Mouse (Mus musculus) intestine, embryonic 14.5 days (tissue): Measurements from ENCODE around the gene Tcf25. TPM values are rescaled to one million over a fixed set of nuclear protein-coding genes. Genes with fewer than 3 reads are reported as not detected.

ENCODE experiments used
- ATAC-seq: fragments of 200-750 bp; cut with Nextera tagmentation; replicated peaks from 2 replicates; pipeline ENCODE4 v1.8.0; 2017; ENCODE audit warnings: low read depth, moderate number of reproducible peaks, moderate TSS enrichment, moderate library complexity; ENCODE audit not compliant: low FRiP score, low TSS enrichment
- DNase-seq: peaks from one replicate; pipeline ENCODE4 v3.0.0-alpha.2; 2018; ENCODE audit warnings: low spot score
- H3K27ac ChIP-seq: fragments of 300-500 bp; sonication (generic); 2 replicates; pipeline ENCODE4 v1.5.1; 2014; ENCODE audit warnings: low read depth, mild to moderate bottlenecking, control low read depth
- H3K27me3 ChIP-seq: fragments of 300-500 bp; sonication (generic); replicated peaks from 2 replicates; pipeline ENCODE4 v1.6.1; 2014; ENCODE audit warnings: low read length, control low read depth; ENCODE audit not compliant: control insufficient read depth, insufficient read depth
- H3K36me3 ChIP-seq: fragments of 300-500 bp; sonication (generic); 2 replicates; pipeline ENCODE4 v1.6.1; 2014; ENCODE audit warnings: low read length, control low read depth; ENCODE audit not compliant: control insufficient read depth, insufficient read depth
- H3K4me1 ChIP-seq: fragments of 300-500 bp; sonication (generic); replicated peaks from 2 replicates; pipeline ENCODE4 v1.6.1; 2014; ENCODE audit warnings: low read length, control low read depth, mixed read lengths; ENCODE audit not compliant: control insufficient read depth, insufficient read depth
- H3K4me2 ChIP-seq: fragments of 300-500 bp; sonication (generic); 2 replicates; pipeline ENCODE4 v1.6.1; 2014; ENCODE audit warnings: low read length
- H3K4me3 ChIP-seq: fragments of 300-500 bp; sonication (generic); 2 replicates; pipeline ENCODE4 v1.5.1; 2014; ENCODE audit warnings: low read depth, low read length, control low read depth, mixed read lengths
- H3K9ac ChIP-seq: fragments of 300-500 bp; sonication (generic); 2 replicates; pipeline ENCODE4 v1.6.1; 2014; ENCODE audit warnings: mild to moderate bottlenecking, low read length
- H3K9me3 ChIP-seq: fragments of 300-500 bp; sonication (generic); 2 replicates; pipeline ENCODE4 v1.6.1; 2016; ENCODE audit warnings: low read length, control low read depth; ENCODE audit not compliant: control insufficient read depth
- WGBS: fragments of 180-500 bp; shearing (Covaris S2); extraction: QIAGEN DNeasy Blood & Tissue Kit; methylation state at CpG from one replicate; pipeline ENCODE4 v1.1.7; 2014; 5-methylcytosine and 5-hydroxymethylcytosine counted together
- polyA plus RNA-seq: library from polyadenylated mRNA; unstranded; fragments of >200 nt; fragmentation: Nextera tagmentation; extraction: Ambion mirVana; gene quantifications from 2 replicates; pipeline ENCODE4 v1.2.1, GENCODE M21; 2014

Gene Tcf25
- polyA plus RNA-seq, 1 experiment from 2014 or later, result 170 TPM

DNA sequence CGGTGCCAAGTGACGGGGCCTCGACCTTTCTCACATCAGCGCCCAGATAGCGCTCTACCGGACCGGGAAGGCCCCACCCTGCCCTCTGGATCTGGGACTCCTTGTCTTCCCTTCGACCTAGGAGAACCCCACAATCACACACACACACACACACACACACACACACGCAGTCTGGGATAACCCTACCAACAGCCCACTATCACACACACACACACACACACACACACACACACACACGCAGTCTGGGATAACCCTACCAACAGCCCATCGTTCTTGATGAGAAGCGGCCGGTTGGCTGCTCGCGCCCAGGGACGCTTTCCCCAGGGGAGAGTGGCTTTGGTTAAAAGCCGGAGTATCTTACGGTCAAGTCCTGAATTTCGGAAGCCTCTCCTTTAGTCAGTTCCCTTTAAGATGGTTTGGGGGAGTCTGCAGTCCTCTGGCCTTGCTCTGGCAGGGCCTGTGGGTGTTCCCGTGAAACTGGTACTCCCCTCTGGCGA lies 40.4 kb upstream of the Tcf25 start:
- Histone ChIP-seq H3K9ac (peak overlapping the region; percentile 35), H3K9me3 (no peaks in the 10 kb centered on the region), H3K4me2 (peak overlapping the region; percentile 81), H3K4me3 (peak overlapping the region; percentile 59), H3K4me1 (peaks cover 10% of the 10 kb centered on the region; the same call in 1 of the 2 replicates), H3K36me3 (no peaks in the 10 kb centered on the region), H3K27ac (no peak overlapping the region), H3K27me3 (peaks cover 16% of the 10 kb centered on the region; the same call in 1 of the 2 replicates)
- 5% methylated on average over 21 of the region's 21 CpGs for WGBS
- ATAC-seq (0 out of 2 replicates have a peak, but pooled peaks have one; percentile 7), DNase-seq (no peak)

DNA sequence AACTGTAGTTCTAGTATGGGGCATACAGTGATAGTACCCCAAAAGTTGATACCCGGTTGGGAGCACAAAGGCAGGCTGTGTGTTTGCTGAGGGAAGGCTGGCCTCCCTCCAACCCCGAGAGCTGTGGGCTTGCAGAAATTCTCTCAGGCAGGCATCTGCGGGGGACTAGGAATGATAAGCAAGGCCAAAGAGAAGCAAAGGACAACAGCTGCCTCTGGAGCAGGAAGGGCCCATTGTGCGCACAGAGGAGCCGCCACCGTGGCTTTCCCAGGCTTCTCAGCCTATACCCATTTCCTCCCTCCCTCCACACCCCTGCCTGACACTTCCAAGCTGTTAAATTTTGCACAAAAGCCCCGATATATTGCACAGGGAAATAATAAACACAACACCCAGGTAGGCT lies 39.7 kb upstream of the Tcf25 start:
- peak overlapping the region; percentile 59; the same call in 1 of the 2 replicates for H3K4me3 ChIP-seq
- peaks cover 16% of the 10 kb centered on the region; the same call in 1 of the 2 replicates for H3K27me3 ChIP-seq
- no peaks in the 10 kb centered on the region for H3K9me3 ChIP-seq
- H3K36me3 ChIP-seq, result no peaks in the 10 kb centered on the region
- WGBS, result 10% methylated on average over 7 of the region's 7 CpGs
- peaks cover 10% of the 10 kb centered on the region; the same call in 1 of the 2 replicates for H3K4me1 ChIP-seq
- no peak overlapping the region for H3K4me2 ChIP-seq
- no peak overlapping the region for H3K9ac ChIP-seq
- no peak overlapping the region for H3K27ac ChIP-seq
- ATAC-seq, result no peak
- DNase-seq, result no peak

DNA sequence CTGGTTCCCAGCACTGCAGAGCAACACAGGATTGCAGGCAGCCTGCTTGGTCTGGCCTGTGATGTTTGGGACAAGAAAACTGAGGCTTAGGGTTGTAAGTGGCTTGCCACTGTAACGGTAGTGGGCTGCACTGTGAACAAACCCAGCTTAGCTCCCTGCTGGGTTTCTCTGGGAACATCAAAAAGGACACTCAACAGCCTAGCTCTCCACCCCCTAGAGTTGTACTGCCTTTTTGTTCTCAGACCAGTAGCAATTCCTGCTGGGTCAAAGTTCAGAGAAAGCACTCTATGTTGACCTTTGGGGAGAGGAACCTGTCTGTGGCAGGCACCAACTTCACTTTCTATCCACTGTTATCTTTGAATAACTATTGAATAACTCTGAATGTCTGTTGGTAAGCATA lies 39.1 kb upstream of the Tcf25 start:
- H3K4me2 ChIP-seq, result no peak overlapping the region
- H3K27me3 ChIP-seq, result peaks cover 16% of the 10 kb centered on the region; the same call in 1 of the 2 replicates
- H3K4me1 ChIP-seq, result peaks cover 10% of the 10 kb centered on the region; the same call in 1 of the 2 replicates
- no peak overlapping the region for H3K27ac ChIP-seq
- H3K9ac ChIP-seq, result no peak overlapping the region
- no peak for ATAC-seq
- no peak overlapping the region for H3K4me3 ChIP-seq
- WGBS, result 9% methylated on average over 1 of the region's 1 CpGs
- DNase-seq, result no peak
- H3K36me3 ChIP-seq, result no peaks in the 10 kb centered on the region
- H3K9me3 ChIP-seq, result no peaks in the 10 kb centered on the region

DNA sequence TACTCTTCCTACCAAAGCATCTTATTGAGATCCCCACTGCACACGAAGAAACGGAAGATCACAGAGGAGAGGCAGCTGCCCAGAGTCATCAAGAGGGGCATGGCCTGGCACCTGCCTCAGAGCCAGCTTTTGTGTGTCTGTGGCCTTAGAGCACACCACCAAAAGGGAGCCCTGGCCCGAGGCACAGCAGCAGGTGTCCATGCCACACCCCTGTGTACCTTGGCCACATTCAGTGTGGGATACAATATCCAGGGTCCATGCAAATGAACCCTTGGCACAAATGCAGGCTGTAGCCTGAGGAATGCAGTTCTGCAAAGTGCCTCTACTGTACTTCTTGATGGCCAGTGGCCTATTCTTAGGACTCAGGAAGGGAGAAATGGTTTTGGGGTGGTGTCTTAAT lies 36.1 kb upstream of the Tcf25 start:
- Histone ChIP-seq H3K27ac (no peak overlapping the region), H3K4me1 (0 out of 2 replicates have a peak, but pooled peaks cover 3% of the 10 kb centered on the region), H3K27me3 (peaks cover 16% of the 10 kb centered on the region; the same call in 1 of the 2 replicates), H3K4me3 (no peak overlapping the region), H3K36me3 (no peaks in the 10 kb centered on the region), H3K4me2 (no peak overlapping the region), H3K9ac (no peak overlapping the region), H3K9me3 (no peaks in the 10 kb centered on the region)
- ATAC-seq (no peak), DNase-seq (no peak)
- 85% methylated on average over 3 of the region's 3 CpGs for WGBS

DNA sequence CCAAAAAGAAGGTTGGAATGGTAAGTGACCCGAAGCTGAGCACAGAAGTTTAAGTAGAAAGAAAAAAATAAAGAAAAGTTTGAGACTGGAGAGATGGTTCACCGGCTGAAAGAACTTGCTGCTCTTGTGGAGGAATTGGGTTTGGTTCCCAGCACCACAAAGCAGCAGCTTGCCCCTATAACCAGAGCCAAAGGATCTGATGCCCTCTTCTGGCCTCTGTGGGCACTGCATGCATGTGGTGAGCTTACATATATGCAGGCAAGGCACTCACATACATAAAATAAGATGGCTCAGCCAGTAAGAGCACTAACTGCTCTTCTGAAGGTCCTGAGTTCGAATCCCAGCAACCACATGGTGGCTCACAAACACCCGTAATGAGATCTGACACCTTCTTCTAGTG lies 33.5 kb upstream of the Tcf25 start:
- H3K9me3 ChIP-seq, result no peaks in the 10 kb centered on the region
- H3K27me3 ChIP-seq, result no peaks in the 10 kb centered on the region
- H3K9ac ChIP-seq, result no peak overlapping the region
- ATAC-seq (no peak), DNase-seq (no peak)
- no peak overlapping the region for H3K27ac ChIP-seq
- no peaks in the 10 kb centered on the region for H3K36me3 ChIP-seq
- H3K4me2 ChIP-seq, result no peak overlapping the region
- H3K4me3 ChIP-seq, result no peak overlapping the region
- no peaks in the 10 kb centered on the region for H3K4me1 ChIP-seq
- WGBS, result 91% methylated on average over 4 of the region's 4 CpGs

DNA sequence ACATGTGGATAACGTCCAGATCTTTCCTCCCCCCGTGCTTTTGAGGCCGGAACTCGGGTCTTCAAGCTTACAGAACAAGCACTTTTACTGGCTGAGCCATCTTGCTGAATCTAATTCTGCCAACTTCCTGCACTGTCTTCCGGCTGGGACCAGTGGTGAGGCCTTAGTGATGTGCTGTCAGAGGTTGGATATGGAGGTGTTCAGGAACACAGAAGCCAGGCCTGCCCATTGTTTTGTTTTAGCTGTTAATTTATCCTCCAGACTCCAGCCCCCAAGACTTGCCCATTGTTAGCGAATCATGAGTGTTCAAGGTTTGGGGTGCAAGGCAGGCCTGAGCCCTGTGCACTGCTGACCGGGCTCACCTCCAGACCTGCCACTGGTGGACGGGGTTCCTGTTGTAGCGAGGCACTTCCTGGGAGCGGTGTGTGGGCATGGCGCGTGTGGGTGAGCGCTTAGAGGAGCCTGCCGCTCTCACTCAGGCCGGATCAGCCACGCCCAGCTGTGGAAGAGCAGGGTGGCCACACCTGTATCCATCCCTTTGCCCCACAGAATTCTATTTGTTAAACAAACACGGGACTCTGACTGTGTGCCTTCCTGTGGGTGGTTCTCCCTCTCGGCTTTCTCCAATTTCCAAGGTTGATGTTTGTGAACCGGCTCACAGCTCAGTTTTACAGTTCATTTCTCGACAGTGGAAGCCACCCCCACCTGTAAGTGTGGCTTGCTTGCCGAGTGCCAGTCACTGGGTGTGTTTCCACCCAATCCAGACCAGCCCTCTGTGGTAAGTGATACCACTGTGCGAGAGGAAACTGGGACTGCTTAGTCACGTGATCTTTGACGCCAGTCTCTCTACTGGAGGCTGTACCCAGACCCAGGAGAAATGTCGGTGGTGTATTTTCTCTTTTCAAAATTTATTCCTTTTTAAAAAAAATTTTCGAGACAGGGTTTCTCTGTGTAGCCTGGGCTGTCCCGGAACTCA lies 32.2 kb upstream of the Tcf25 start:
- Histone ChIP-seq H3K27ac (no peak overlapping the region), H3K9ac (no peak overlapping the region), H3K4me1 (no peaks in the 10 kb centered on the region), H3K4me2 (no peak overlapping the region), H3K4me3 (no peak overlapping the region), H3K27me3 (no peaks in the 10 kb centered on the region), H3K36me3 (no peaks in the 10 kb centered on the region), H3K9me3 (no peaks in the 10 kb centered on the region)
- ATAC-seq, result no peak
- 76% methylated on average over 27 of the region's 27 CpGs for WGBS
- no peak for DNase-seq

DNA sequence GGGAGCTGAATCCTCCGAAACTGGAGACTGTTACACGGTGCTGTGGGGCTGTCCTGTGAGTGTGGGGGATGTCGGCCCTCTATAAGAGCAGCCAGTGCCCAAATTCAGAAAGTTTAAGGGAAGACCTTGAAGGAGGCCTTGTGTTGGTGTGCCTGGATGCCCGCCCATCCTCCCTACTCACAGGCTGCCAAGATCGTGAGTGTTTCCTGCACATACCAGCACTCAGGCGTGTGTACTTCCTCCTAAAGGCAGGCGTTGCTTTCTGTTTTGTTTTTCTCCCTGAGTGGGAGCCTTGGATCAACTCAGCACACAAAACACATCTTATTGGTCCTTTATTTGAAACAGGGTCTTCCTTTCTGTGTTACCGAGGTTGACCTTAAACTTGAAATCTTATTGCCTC lies 31.3 kb upstream of the Tcf25 start:
- Histone ChIP-seq H3K9ac (no peak overlapping the region), H3K4me1 (no peaks in the 10 kb centered on the region), H3K4me2 (no peak overlapping the region), H3K4me3 (no peak overlapping the region), H3K27me3 (no peaks in the 10 kb centered on the region), H3K36me3 (no peaks in the 10 kb centered on the region), H3K27ac (no peak overlapping the region), H3K9me3 (no peaks in the 10 kb centered on the region)
- ATAC-seq (no peak), DNase-seq (no peak)
- WGBS, result 80% methylated on average over 8 of the region's 8 CpGs

DNA sequence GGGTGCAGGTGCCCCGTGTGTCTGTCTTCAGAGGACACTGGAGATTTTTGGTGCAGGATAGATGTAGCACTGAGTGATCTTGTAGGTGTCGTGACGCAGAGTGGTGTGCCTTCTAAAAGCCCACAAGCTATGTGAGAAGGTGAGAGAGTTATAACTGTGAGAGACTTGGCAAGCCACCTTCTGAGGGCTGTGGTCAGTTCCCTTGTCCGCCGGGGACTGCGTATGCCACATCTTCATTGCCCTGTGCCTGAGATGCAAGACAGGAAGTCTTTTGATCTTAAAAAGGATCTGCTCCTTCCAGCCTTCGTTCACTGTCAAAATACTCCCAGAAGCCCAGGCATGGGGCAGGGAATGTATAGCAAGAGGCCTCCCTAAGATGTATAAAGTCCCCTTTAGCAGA lies 30.6 kb upstream of the Tcf25 start:
- 76% methylated on average over 7 of the region's 7 CpGs for WGBS
- DNase-seq (no peak), ATAC-seq (no peak)
- no peak overlapping the region for H3K27ac ChIP-seq
- no peaks in the 10 kb centered on the region for H3K9me3 ChIP-seq
- no peak overlapping the region for H3K4me3 ChIP-seq
- no peak overlapping the region for H3K9ac ChIP-seq
- H3K36me3 ChIP-seq, result no peaks in the 10 kb centered on the region
- H3K4me2 ChIP-seq, result no peak overlapping the region
- no peaks in the 10 kb centered on the region for H3K27me3 ChIP-seq
- H3K4me1 ChIP-seq, result peaks cover 3% of the 10 kb centered on the region; the same call in 1 of the 2 replicates
